Mouse (Mus musculus): ENCODE measurements around the gene Gpsm3. TPM values are rescaled to one million over a fixed set of nuclear protein-coding genes. Genes with fewer than 3 reads are reported as not detected.

Gene Gpsm3
- polyA plus RNA-seq, 1 experiment from 2014 or later = 4.8 TPM

- 95% methylated on average over 8 of the region's 8 CpGs for WGBS
- Histone ChIP-seq H3K4me1 (peaks cover 57% of the 10 kb centered on the region), H3K4me3 (no peak overlapping the region), H3K27ac (peak overlapping the region; percentile 100; the same call in 1 of the 2 replicates), H3K9me3 (replicated peaks) (no peaks in the 10 kb centered on the region), H3K27me3 (ENCODE audit: low read depth, poor library complexity, severe bottlenecking) (no peaks in the 10 kb centered on the region), H3K36me3 (no peaks in the 10 kb centered on the region)
- DNase-seq (ENCODE audit: low spot score) = no peak
These were observed 4.5 kb upstream of the Gpsm3 start for GRCm38 (mm10) chr17:34585121-34585520.

- DNase-seq (ENCODE audit: low spot score) = peak; percentile 66
- Histone ChIP-seq H3K27ac (peak overlapping the region; percentile 100), H3K36me3 (no peaks in the 10 kb centered on the region), H3K4me3 (peak overlapping the region; percentile 95), H3K9me3 (replicated peaks) (no peaks in the 10 kb centered on the region), H3K4me1 (peaks cover 67% of the 10 kb centered on the region), H3K27me3 (ENCODE audit: low read depth, poor library complexity, severe bottlenecking) (no peaks in the 10 kb centered on the region)
- 24% methylated on average over 32 of the region's 32 CpGs for WGBS
These were observed 3.5 kb upstream of the Gpsm3 start for GRCm38 (mm10) chr17:34585877-34586771.

GRCm38 (mm10) chr17:34586796-34587422 lies 2.7 kb upstream of the Gpsm3 start:
- H3K27ac ChIP-seq = peak overlapping the region; percentile 100

GRCm38 (mm10) chr17:34587423-34587811 lies 2.2 kb upstream of the Gpsm3 start:
- Histone ChIP-seq H3K27me3 (ENCODE audit: low read depth, poor library complexity, severe bottlenecking) (no peaks in the 10 kb centered on the region), H3K36me3 (no peaks in the 10 kb centered on the region), H3K4me1 (peaks cover 79% of the 10 kb centered on the region), H3K9me3 (replicated peaks) (no peaks in the 10 kb centered on the region), H3K27ac (peak overlapping the region; percentile 100), H3K4me3 (peak overlapping the region; percentile 95)
- DNase-seq (ENCODE audit: low spot score) = peak; percentile 97
- under 1% methylated on average over 50 of the region's 50 CpGs for WGBS

More at GRCm38 (mm10) chr17:34586796-34587422, 2.7 kb upstream of the Gpsm3 start:
- peak; percentile 93 for DNase-seq (ENCODE audit: low spot score)
- H3K36me3 ChIP-seq = no peaks in the 10 kb centered on the region
- WGBS = under 1% methylated on average over 38 of the region's 38 CpGs
- peaks cover 75% of the 10 kb centered on the region for H3K4me1 ChIP-seq
- H3K27me3 ChIP-seq (ENCODE audit: low read depth, poor library complexity, severe bottlenecking) = no peaks in the 10 kb centered on the region
- no peaks in the 10 kb centered on the region for H3K9me3 ChIP-seq (replicated peaks)
- peak overlapping the region; percentile 95 for H3K4me3 ChIP-seq

GRCm38 (mm10) chr17:34587814-34588213 lies 1.8 kb upstream of the Gpsm3 start:
- no peaks in the 10 kb centered on the region for H3K27me3 ChIP-seq (ENCODE audit: low read depth, poor library complexity, severe bottlenecking)
- H3K36me3 ChIP-seq = no peaks in the 10 kb centered on the region
- H3K4me1 ChIP-seq = peaks cover 80% of the 10 kb centered on the region
- peak overlapping the region; percentile 95 for H3K4me3 ChIP-seq
- WGBS = 4% methylated on average over 19 of the region's 19 CpGs
- no peaks in the 10 kb centered on the region for H3K9me3 ChIP-seq (replicated peaks)
- H3K27ac ChIP-seq = peak overlapping the region; percentile 100
- DNase-seq (ENCODE audit: low spot score) = no peak

- WGBS = 69% methylated on average over 3 of the region's 3 CpGs
- Histone ChIP-seq H3K27ac (peak overlapping the region; percentile 100), H3K4me3 (peak overlapping the region; percentile 95), H3K9me3 (replicated peaks) (no peaks in the 10 kb centered on the region), H3K4me1 (peaks cover 84% of the 10 kb centered on the region), H3K36me3 (no peaks in the 10 kb centered on the region), H3K27me3 (ENCODE audit: low read depth, poor library complexity, severe bottlenecking) (no peaks in the 10 kb centered on the region)
- no peak for DNase-seq (ENCODE audit: low spot score)
These were observed 839 bp upstream of the Gpsm3 start for GRCm38 (mm10) chr17:34588767-34589166.

- Histone ChIP-seq H3K4me3 (peak overlapping the region; percentile 95), H3K9me3 (replicated peaks) (no peaks in the 10 kb centered on the region), H3K36me3 (peaks cover 4% of the 10 kb centered on the region), H3K27ac (peak overlapping the region; percentile 100), H3K27me3 (ENCODE audit: low read depth, poor library complexity, severe bottlenecking) (no peaks in the 10 kb centered on the region), H3K4me1 (peaks cover 88% of the 10 kb centered on the region)
- WGBS = 53% methylated on average over 7 of the region's 7 CpGs
- DNase-seq (ENCODE audit: low spot score) = no peak
These were observed 400 bp upstream of the Gpsm3 start for GRCm38 (mm10) chr17:34589206-34589605.

GRCm38 (mm10) chr17:34590154-34590987 lies 765 bp downstream of the Gpsm3 start:
- DNase-seq (ENCODE audit: low spot score) = no peak
- no peaks in the 10 kb centered on the region for H3K27me3 ChIP-seq (ENCODE audit: low read depth, poor library complexity, severe bottlenecking)
- H3K4me3 ChIP-seq = peak overlapping the region; percentile 95
- H3K9me3 ChIP-seq (replicated peaks) = no peaks in the 10 kb centered on the region
- peaks cover 15% of the 10 kb centered on the region for H3K36me3 ChIP-seq
- WGBS = 72% methylated on average over 15 of the region's 15 CpGs
- peak overlapping the region; percentile 100 for H3K27ac ChIP-seq
- peaks cover 93% of the 10 kb centered on the region for H3K4me1 ChIP-seq

- WGBS = 4% methylated on average over 21 of the region's 21 CpGs
- H3K4me3 ChIP-seq = peak within 1 kb of the TSS; percentile 95
- DNase-seq (ENCODE audit: low spot score) = no peak
- H3K27me3 ChIP-seq (ENCODE audit: low read depth, poor library complexity, severe bottlenecking) = no peaks in the 10 kb centered on the region
- H3K4me1 ChIP-seq = peaks cover 93% of the 10 kb centered on the region
- H3K9me3 ChIP-seq (replicated peaks) = no peaks in the 10 kb centered on the region
- H3K36me3 ChIP-seq = peaks cover 25% of the 10 kb centered on the region
- peak within 1 kb of the TSS; percentile 100 for H3K27ac ChIP-seq
These were observed 1.7 kb downstream of the Gpsm3 start, which contains the start of gene Pbx2 for GRCm38 (mm10) chr17:34591029-34591993. Gene Pbx2 (plus strand): TSS chr17:34591266.

- Histone ChIP-seq H3K27ac (peak overlapping the region; percentile 100), H3K4me3 (peak overlapping the region; percentile 95), H3K9me3 (replicated peaks) (no peaks in the 10 kb centered on the region), H3K36me3 (peaks cover 29% of the 10 kb centered on the region), H3K4me1 (peaks cover 87% of the 10 kb centered on the region), H3K27me3 (ENCODE audit: low read depth, poor library complexity, severe bottlenecking) (no peaks in the 10 kb centered on the region)
- under 1% methylated on average over 35 of the region's 35 CpGs for WGBS
- peak; percentile 95 for DNase-seq (ENCODE audit: low spot score)
These were observed 2.4 kb downstream of the Gpsm3 start for GRCm38 (mm10) chr17:34591994-34592375.

- H3K9me3 ChIP-seq (replicated peaks) = no peaks in the 10 kb centered on the region
- peak overlapping the region; percentile 95 for H3K4me3 ChIP-seq
- H3K36me3 ChIP-seq = peaks cover 29% of the 10 kb centered on the region
- H3K27me3 ChIP-seq (ENCODE audit: low read depth, poor library complexity, severe bottlenecking) = no peaks in the 10 kb centered on the region
- DNase-seq (ENCODE audit: low spot score) = peak; percentile 60
- 2% methylated on average over 32 of the region's 32 CpGs for WGBS
- H3K27ac ChIP-seq = peak overlapping the region; percentile 100
- H3K4me1 ChIP-seq = peaks cover 85% of the 10 kb centered on the region
These were observed 3.3 kb downstream of the Gpsm3 start for GRCm38 (mm10) chr17:34592581-34593549.

Data from limb, embryonic 10.5 days (tissue).